In the genomic region with DNA sequence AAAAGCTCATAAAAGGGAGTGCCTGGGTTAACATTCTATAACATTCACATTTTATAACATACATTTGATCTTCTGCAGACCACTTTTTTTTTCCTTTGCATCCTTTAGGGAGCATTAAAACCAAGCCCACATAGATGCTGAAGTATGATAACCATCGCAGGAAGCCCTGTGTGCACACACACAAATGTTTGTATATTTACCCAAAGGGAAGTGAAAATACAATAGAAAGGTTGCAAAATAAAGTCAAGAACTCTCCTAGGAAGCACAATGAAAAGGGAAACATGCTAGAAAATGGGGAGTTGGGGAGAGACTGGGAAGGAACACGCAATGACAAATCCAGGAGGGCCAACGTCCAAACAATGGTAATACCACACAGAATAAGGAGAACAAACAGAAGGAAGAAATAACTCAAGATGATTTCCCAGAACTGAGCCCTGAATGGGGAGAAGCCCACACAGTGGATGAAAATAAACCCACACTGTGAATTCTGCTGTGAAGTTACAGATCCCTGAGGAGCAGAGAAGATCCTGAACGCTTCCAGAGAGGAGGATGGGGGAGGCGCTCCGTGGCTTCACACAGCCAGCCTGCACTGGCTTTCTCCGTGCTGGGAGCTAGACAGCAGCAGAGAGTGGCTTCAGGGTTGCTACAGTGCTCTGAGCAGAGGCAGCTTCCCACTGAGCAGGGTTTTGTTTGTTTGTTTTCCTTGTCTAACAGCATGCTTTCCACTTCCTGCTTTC, we compare ENCODE assay signal across 8 mouse cellular contexts. TPM values are rescaled to one million over a fixed set of nuclear protein-coding genes. Genes with fewer than 3 reads are reported as not detected.
DNase-seq lines count a peak whose midpoint lies in the region; ATAC-seq and TF ChIP-seq lines count a peak whose summit lies in the region.

No protein-coding gene starts in this region.

- peak overlapping the region; percentile 19 for H3K27ac ChIP-seq in heart, adult 2 months
- 0 out of 2 replicates have a peak overlapping the region, but pooled peaks have one; percentile 12 for H3K27ac ChIP-seq in bone marrow macrophage, adult 2 months (ENCODE audit: insufficient read depth, low read depth, low read length)
- no peak overlapping the region for H3K27ac ChIP-seq in neural tube, embryonic 12.5 days

- no peak for DNase-seq in heart, adult 2 months
- no peak for DNase-seq in heart, postnatal 36 days
- DNase-seq in frontal cortex, postnatal 25 days (ENCODE audit: low spot score in 2 of 2): peak; percentile 51 to 60
- peak; percentile 50 to 62 for DNase-seq in kidney, postnatal 4 days
- DNase-seq in spleen, adult 18-20 months: no peak
- no peak for DNase-seq in cerebellum, postnatal 4 days (ENCODE audit: low spot score in 2 of 2)

- no peaks in the 10 kb centered on the region; the same call in 1 of the 2 replicates for H3K79me2 ChIP-seq in heart, adult 2 months (replicated peaks; ENCODE audit: control insufficient read depth, insufficient read depth, low read length)

- TF ChIP-seq CTCF in heart, adult 2 months (IDR thresholded peaks at IDR 0.05): no peak
- no peak for TF ChIP-seq CTCF in bone marrow macrophage, adult 2 months (IDR thresholded peaks at IDR 0.05; ENCODE audit: low read depth, low read length)

- TF ChIP-seq EP300 in heart, adult 2 months (IDR thresholded peaks at IDR 0.05; ENCODE audit: insufficient read depth, low read depth, low read length): no peak

- WGBS in heart, adult 2 months: 22% methylated on average over 7 of the region's 7 CpGs
- WGBS in neural tube, embryonic 12.5 days: 37% methylated on average over 7 of the region's 7 CpGs

- peaks cover 4% of the 10 kb centered on the region for H3K36me3 ChIP-seq in heart, adult 2 months (ENCODE audit: control insufficient read depth, insufficient read depth, low read length)
- no peaks in the 10 kb centered on the region for H3K36me3 ChIP-seq in neural tube, embryonic 12.5 days

- H3K9ac ChIP-seq in heart, adult 2 months (ENCODE audit: low read depth, low read length): no peak overlapping the region
- no peak overlapping the region for H3K9ac ChIP-seq in neural tube, embryonic 12.5 days

- TF ChIP-seq POLR2A in heart, adult 2 months (IDR thresholded peaks at IDR 0.05; ENCODE audit: insufficient read depth, low read depth, low read length): no peak
- TF ChIP-seq POLR2A in bone marrow macrophage, adult 2 months (IDR thresholded peaks at IDR 0.05; ENCODE audit: borderline replicate concordance, low read depth, low read length): no peak

- 0 out of 2 replicates have a peak overlapping the region, but pooled peaks have one; percentile 2 for H3K4me2 ChIP-seq in neural tube, embryonic 12.5 days (replicated peaks)

- ATAC-seq in neural tube, embryonic 12.5 days (ENCODE audit: low FRiP score, low read depth): no peak

- H3K9me3 ChIP-seq in neural tube, embryonic 12.5 days: no peaks in the 10 kb centered on the region

- H3K4me1 ChIP-seq in heart, adult 2 months (ENCODE audit: control insufficient read depth, insufficient read depth, low read length): peaks cover 11% of the 10 kb centered on the region
- peaks cover 27% of the 10 kb centered on the region for H3K4me1 ChIP-seq in bone marrow macrophage, adult 2 months (ENCODE audit: control insufficient read depth, insufficient read depth, low read length)
- H3K4me1 ChIP-seq in neural tube, embryonic 12.5 days: 0 out of 2 replicates have a peak, but pooled peaks cover 2% of the 10 kb centered on the region

- intact Hi-C loops in heart, adult 2 months (cut with DNase I): loop anchor here (2.0 kb wide), 1 partner anchor 47 kb away; no protein-coding TSS in a partner anchor
- intact Hi-C loops in heart, postnatal 36 days (cut with DNase I): no loop called here

- no peak overlapping the region for H3K4me3 ChIP-seq in heart, adult 2 months
- H3K4me3 ChIP-seq in bone marrow macrophage, adult 2 months (ENCODE audit: insufficient read depth, low read length): no peak overlapping the region
- H3K4me3 ChIP-seq in neural tube, embryonic 12.5 days: no peak overlapping the region

- H3K27me3 ChIP-seq in heart, adult 2 months (ENCODE audit: control insufficient read depth, insufficient read depth, low read length): no peaks in the 10 kb centered on the region
- H3K27me3 ChIP-seq in neural tube, embryonic 12.5 days (replicated peaks): no peaks in the 10 kb centered on the region

RNA-seq across cellular contexts. Expression of a gene that starts 54.6 kb away (rescaled TPM):
- 1 to 10 TPM; 6.2 to 6.3 TPM for total RNA-seq in heart, adult 2 months (2021)
- 1.1 and 2.1 TPM in 2 replicates for polyA plus RNA-seq in heart, adult 2 months (2012; rRNA removed)
- total RNA-seq in heart, postnatal 36 days (2021): 1 to 10 TPM; 6.7 to 7.0 TPM
- 6.6 and 6.8 TPM in 2 replicates for polyA plus RNA-seq in bone marrow macrophage, adult 2 months (2012; ENCODE audit: insufficient read depth, insufficient read length, missing spikeins)
- 8.0 and 12.8 TPM in 2 replicates for polyA plus RNA-seq in neural tube, embryonic 12.5 days (2016; fragmentation: Nextera tagmentation; extraction: Ambion mirVana)

Comparison
In these comparisons a context has a peak if more than half of its experiments do, and no peak if none do; other contexts are left out.
1. DNase-seq: peak in frontal cortex, postnatal 25 days (2 of 2) and kidney, postnatal 4 days (2 of 2); none in heart, adult 2 months (0 of 2), heart, postnatal 36 days (0 of 2), spleen, adult 18-20 months (0 of 2) and cerebellum, postnatal 4 days (0 of 2).